Mouse (Mus musculus) megakaryocyte, embryonic 14.5 days (primary cell): ENCODE data around the gene Nfib.

ENCODE experiments used
- FLI1 ChIP-seq: IDR thresholded peaks from 2 replicates; pipeline ENCODE4 v1.6.1; 2012; ENCODE audit warnings: low read length, inconsistent platforms, mixed read lengths
- GATA1 ChIP-seq: IDR thresholded peaks from 3 replicates; pipeline ENCODE4 v1.6.1; 2012; ENCODE audit warnings: mixed read lengths, low read length, inconsistent platforms, borderline replicate concordance

DNA sequence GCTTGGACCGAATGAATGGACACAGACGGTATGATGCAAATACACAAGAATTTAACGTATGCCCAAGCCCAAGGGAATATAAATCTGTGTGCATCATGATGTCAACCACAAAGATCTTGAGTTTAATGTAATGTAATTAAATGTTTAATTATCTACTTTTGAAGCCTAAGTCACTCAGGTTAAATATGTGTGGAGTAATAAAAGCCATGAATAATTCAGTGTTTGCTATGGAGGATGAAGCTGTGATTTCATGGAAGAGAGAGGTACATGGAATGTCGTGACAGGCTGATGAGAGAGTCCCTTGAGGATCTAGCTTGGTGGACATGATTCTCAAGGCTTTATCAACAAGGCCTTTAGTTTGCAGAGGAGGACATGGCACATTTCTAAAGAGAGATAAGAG lies 67.9 kb downstream of the Nfib start:
- no peak for TF ChIP-seq GATA1
- no peak for TF ChIP-seq FLI1
